Mouse (Mus musculus) lung, postnatal 0 days (tissue): ENCODE measurements at regions not wholly inside any gene's neighbourhood (a gene's known extent, or its start where the extent isn't known, plus 50 kb on each side); places are given as distances from the start of the nearest gene placed in this dataset.
A peak's percentile ranks its signal among the peaks of the same experiment; 100 is the strongest.

Experiments
- ATAC-seq: fragments of 200-750 bp; cut with Nextera tagmentation; 2 replicates; pipeline ENCODE4 v1.8.0; 2017; ENCODE audit warnings: moderate library complexity
- DNase-seq: peaks from one replicate; pipeline ENCODE4 v3.0.0-alpha.2; 2016; ENCODE audit warnings: low spot score
- H3K27ac ChIP-seq: fragments of 300-500 bp; sonication (generic); 2 replicates; pipeline ENCODE4 v1.5.1; 2014; ENCODE audit warnings: antibody characterized with exemption, mild to moderate bottlenecking, low read length, mixed read lengths
- H3K27me3 ChIP-seq: fragments of 300-500 bp; sonication (generic); replicated peaks from 2 replicates; pipeline ENCODE4 v1.6.1; 2014; ENCODE audit warnings: low read length, mixed read lengths; ENCODE audit not compliant: insufficient read depth
- H3K36me3 ChIP-seq: fragments of 300-500 bp; sonication (generic); 2 replicates; pipeline ENCODE4 v1.6.1; 2014; ENCODE audit warnings: low read length, mixed read lengths; ENCODE audit not compliant: insufficient read depth
- H3K4me1 ChIP-seq: fragments of 300-500 bp; sonication (generic); 2 replicates; pipeline ENCODE4 v1.6.1; 2014; ENCODE audit warnings: antibody characterized with exemption, low read depth, low read length, mixed read lengths; ENCODE audit not compliant: insufficient read depth
- H3K4me2 ChIP-seq: fragments of 300-500 bp; sonication (generic); replicated peaks from 2 replicates; pipeline ENCODE4 v1.6.1; 2014; ENCODE audit warnings: low read depth, mild to moderate bottlenecking, low read length, moderate library complexity, mixed read lengths
- H3K4me3 ChIP-seq: fragments of 300-500 bp; sonication (generic); 2 replicates; pipeline ENCODE4 v1.5.1; 2014; ENCODE audit warnings: low read depth, low read length
- H3K9ac ChIP-seq: fragments of 300-500 bp; sonication (generic); replicated peaks from 2 replicates; pipeline ENCODE4 v1.6.1; 2014; ENCODE audit warnings: low read depth, mild to moderate bottlenecking
- H3K9me3 ChIP-seq: fragments of 300-500 bp; sonication (generic); 2 replicates; pipeline ENCODE4 v1.6.1; 2016; ENCODE audit warnings: low read length, mixed read lengths
- CTCF ChIP-seq: IDR thresholded peaks from 2 replicates; pipeline ENCODE4 v1.5.1; 2016; ENCODE audit warnings: antibody characterized with exemption, mild to moderate bottlenecking
- EP300 ChIP-seq: IDR thresholded peaks from 2 replicates; pipeline ENCODE4 v1.6.1; 2016; ENCODE audit warnings: antibody characterized with exemption, mild to moderate bottlenecking, control low read depth
- WGBS: fragments of 180-500 bp; shearing (Covaris S2); extraction: QIAGEN DNeasy Blood & Tissue Kit; methylation state at CpG from one replicate; pipeline ENCODE4 v1.1.7; 2014; 5-methylcytosine and 5-hydroxymethylcytosine counted together

- WGBS: 94% methylated on average over 9 of the region's 9 CpGs
- no peaks in the 10 kb centered on the region for H3K9me3 ChIP-seq
- no peak for DNase-seq
- no peaks in the 10 kb centered on the region for H3K36me3 ChIP-seq
- TF ChIP-seq CTCF: no peak
- no peak for TF ChIP-seq EP300
- no peak overlapping the region for H3K27ac ChIP-seq
- no peak overlapping the region for H3K9ac ChIP-seq
- no peak for ATAC-seq
- no peak overlapping the region for H3K4me3 ChIP-seq
- H3K4me2 ChIP-seq: no peak overlapping the region
- H3K4me1 ChIP-seq: no peaks in the 10 kb centered on the region
- H3K27me3 ChIP-seq: no peaks in the 10 kb centered on the region
Observed at GRCm38 (mm10) chr19:24622776-24623175, 51.0 kb upstream of the Tmem252 start.

- no peak overlapping the region for H3K4me2 ChIP-seq
- 74% methylated on average over 4 of the region's 4 CpGs for WGBS
- H3K27ac ChIP-seq: no peak overlapping the region
- TF ChIP-seq CTCF (no peak), EP300 (no peak)
- no peaks in the 10 kb centered on the region for H3K27me3 ChIP-seq
- H3K4me3 ChIP-seq: no peak overlapping the region
- no peaks in the 10 kb centered on the region for H3K9me3 ChIP-seq
- ATAC-seq (no peak), DNase-seq (no peak)
- no peak overlapping the region for H3K9ac ChIP-seq
- no peaks in the 10 kb centered on the region for H3K36me3 ChIP-seq
- H3K4me1 ChIP-seq: no peaks in the 10 kb centered on the region
Observed at GRCm38 (mm10) chr19:24622309-24622708, 51.5 kb upstream of the Tmem252 start.

DNA sequence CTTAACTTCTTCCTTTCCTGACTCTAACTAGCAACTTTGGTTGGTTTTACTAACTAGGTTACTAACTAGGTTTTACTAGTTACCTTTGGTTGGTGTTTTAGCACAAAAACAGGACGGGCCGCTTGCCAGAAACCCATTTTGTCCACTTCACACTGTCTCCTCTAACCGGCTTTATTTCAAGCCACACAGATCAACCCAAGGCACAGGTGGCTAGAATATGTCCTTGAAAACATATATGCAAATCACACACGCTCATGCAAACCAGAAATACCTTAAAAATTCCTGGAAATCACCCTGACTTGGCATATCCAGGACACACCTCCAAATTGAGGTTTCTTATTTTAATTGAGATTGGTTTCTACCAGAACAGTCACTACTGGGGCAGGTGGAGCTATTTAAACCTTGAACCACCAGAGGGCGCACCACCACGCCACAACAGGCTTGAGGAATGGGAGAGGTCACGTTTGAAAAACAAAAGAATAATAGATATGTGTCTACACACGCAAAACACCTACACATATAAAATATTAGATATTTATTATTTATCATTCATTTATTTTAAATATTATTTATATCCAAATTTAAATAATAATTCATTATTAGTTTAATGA is 52.1 kb upstream of the Tmem252 start:
- Histone ChIP-seq H3K36me3 (no peaks in the 10 kb centered on the region), H3K4me1 (no peaks in the 10 kb centered on the region), H3K9me3 (no peaks in the 10 kb centered on the region), H3K4me3 (no peak overlapping the region), H3K4me2 (no peak overlapping the region), H3K27me3 (no peaks in the 10 kb centered on the region), H3K9ac (no peak overlapping the region), H3K27ac (no peak overlapping the region)
- no peak for TF ChIP-seq EP300
- peak; percentile 87 for TF ChIP-seq CTCF
- 31% methylated on average over 8 of the region's 8 CpGs for WGBS
- ATAC-seq: peak; percentile 62
- DNase-seq: peak; percentile 79

DNA sequence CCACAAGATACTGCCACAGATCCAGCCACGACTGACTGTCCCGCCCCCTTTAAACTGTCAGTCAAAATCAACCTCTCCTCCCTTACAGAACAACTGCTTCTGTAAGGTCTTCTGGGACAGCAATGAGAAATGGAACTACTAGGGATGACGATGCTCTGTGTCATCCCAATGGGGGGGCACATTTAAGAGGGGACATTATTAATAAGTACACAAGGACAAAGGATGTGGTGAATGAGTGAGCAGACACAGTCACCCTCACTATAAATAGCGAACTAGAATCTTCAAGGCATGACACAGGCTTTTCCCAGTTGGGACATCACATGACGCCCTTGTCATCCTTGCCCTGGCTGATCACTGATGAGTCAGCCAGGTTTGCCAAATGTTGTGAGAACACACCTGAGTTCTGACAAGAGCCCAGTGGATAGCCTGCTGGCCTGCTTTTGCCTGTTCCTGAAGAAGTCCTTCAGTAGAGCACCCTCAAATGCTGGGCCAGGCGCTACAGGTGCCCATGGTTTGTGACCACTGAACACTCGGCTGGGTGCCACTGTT is 58.0 kb upstream of the Tmem252 start:
- Histone ChIP-seq H3K9ac (no peak overlapping the region), H3K27ac (no peak overlapping the region), H3K36me3 (no peaks in the 10 kb centered on the region), H3K27me3 (no peaks in the 10 kb centered on the region), H3K4me2 (no peak overlapping the region), H3K4me1 (no peaks in the 10 kb centered on the region), H3K4me3 (no peak overlapping the region), H3K9me3 (no peaks in the 10 kb centered on the region)
- ATAC-seq (no peak), DNase-seq (no peak)
- WGBS: 80% methylated on average over 7 of the region's 7 CpGs
- TF ChIP-seq CTCF: no peak
- TF ChIP-seq EP300: no peak

DNA sequence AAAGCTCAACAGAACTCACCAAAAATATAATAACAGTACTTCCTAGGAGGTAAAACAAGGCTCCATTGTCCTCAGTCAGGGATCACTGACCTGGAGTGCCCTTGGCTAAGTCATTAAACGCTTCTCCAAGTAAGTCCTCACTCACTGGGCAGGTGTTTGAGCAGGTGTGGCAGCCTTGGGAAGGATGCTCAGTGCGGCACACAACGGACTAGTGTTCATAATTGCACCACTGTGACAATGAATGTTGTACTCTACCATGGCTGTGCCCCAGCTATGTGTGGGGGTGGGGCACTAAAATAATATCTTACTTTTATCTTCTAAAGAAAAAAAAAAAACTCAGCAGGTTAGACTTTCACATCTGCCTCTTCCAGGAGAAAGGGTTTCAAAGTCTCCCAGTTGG is 52.2 kb upstream of the Pip5k1b start:
- DNase-seq: no peak
- 43% methylated on average over 3 of the region's 3 CpGs for WGBS

DNA sequence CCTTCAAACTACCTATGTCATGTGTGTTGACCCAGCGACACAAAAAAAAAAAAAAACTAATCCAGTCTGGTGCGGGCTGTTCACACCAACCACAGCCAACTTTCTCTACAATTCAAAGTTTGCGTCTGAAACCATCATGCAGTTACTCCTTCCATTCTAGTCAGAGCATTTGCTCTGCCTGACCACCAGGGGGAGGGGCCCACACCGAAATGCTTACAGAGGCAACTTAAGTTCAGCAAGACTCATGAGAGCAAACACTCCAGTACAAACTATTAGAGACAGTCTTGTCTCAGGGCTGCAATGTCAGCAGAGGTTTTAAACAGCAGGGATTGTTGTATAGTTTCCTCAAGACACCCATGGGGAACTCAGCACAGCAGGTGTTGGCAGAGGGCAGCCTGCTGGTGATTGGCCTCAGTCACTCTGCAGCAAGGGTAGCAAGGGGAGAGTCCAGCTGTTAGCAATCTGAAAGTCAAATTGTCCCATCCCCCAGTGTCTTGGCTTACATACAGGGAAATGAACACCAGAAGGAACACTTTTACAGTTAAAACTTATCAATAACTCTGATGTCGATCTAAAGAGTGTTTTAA is 50.8 kb upstream of the Pip5k1b start:
- Histone ChIP-seq H3K4me2 (no peak overlapping the region), H3K9ac (no peak overlapping the region), H3K36me3 (no peaks in the 10 kb centered on the region), H3K4me3 (no peak overlapping the region), H3K4me1 (no peaks in the 10 kb centered on the region), H3K27me3 (no peaks in the 10 kb centered on the region), H3K9me3 (no peaks in the 10 kb centered on the region), H3K27ac (no peak overlapping the region)
- DNase-seq (peak; percentile 71), ATAC-seq (peak; percentile 43)
- WGBS: 49% methylated on average over 5 of the region's 5 CpGs
- TF ChIP-seq CTCF: peak; percentile 80
- no peak for TF ChIP-seq EP300

More for the DNA sequence above, 52.2 kb upstream of the Pip5k1b start:
- TF ChIP-seq CTCF (no peak), EP300 (no peak)
- Histone ChIP-seq H3K4me1 (no peaks in the 10 kb centered on the region), H3K9ac (no peak overlapping the region), H3K9me3 (no peaks in the 10 kb centered on the region), H3K4me2 (no peak overlapping the region), H3K4me3 (no peak overlapping the region), H3K27ac (no peak overlapping the region), H3K36me3 (no peaks in the 10 kb centered on the region), H3K27me3 (no peaks in the 10 kb centered on the region)
- ATAC-seq: no peak
